Mouse (Mus musculus) embryo, embryonic 11 days (tissue): ENCODE data around the gene Braf.
"Not testable (repeated sequence)": the region's sequence is repeated elsewhere in the genome, so short reads cannot be mapped to it uniquely, and the experiment has no call there.

ENCODE experiments used
- DNase-seq: peaks from one replicate; pipeline ENCODE4 v3.0.0-alpha.2; 2015

Braf gene

DNA sequence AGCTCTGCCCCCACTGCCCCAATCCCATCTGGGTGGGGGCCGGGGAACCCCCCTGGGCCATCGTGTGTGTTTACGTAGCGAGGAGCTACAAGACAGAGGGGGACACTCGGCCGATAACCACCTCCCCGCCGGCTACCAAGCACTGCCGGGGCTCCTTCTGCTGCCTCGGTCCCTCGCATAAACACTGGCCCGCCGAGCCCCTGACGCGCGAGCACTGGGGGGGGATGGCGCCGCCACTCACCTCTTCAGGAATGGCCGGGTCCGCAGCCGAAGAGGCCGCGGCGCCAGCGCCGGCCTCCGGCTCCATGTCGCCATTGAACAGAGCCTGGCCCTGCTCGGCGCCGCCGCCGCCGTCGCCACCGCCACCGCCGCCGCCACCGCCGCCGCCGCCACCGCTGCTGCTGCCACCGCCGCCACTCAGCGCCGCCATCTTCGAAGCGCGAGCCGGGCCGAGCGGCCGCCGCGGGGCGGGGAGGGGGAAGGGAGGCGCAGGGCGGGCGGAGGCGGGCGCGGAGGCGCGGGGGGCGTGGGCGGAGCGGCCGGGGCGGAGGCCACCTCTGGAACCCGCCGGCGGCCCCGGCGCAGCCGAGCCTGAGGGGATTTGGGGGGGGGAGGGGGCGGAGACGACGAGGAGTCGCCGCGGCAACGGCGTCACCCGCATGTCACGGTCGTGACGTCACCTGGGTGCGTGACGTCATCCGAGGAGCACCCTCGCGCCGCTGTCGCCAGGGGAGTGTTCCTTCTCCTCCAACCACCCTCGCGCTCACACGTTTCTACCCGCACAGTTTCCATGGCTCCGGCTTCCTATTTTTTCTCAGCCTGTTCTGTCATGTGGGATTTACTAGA is at the start of gene Braf:
Gene Braf (minus strand): TSS at position 598 of the 846 bp plus-strand sequence.
- DNase-seq, result peak; percentile 93

DNA sequence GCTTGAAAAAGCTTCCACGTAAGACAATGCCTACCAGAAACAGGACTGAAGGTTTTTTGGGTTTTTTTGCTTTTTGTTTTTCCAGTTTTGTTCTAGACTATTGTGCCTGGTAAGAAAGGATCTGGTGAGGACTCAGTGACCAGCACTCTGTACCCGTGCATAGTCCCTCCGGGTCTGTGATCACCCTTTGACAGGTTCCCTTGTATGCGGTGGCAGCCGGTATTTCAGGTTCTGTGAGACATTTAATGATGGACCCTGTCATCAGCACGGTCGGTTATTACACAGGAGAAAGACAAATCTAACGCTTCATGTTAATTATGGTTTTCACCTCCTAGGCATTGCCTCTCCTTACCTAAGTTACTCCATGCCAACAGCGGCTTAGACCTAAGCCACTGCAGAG is 49.8 kb upstream of the Braf start:
- no peak for DNase-seq

DNA sequence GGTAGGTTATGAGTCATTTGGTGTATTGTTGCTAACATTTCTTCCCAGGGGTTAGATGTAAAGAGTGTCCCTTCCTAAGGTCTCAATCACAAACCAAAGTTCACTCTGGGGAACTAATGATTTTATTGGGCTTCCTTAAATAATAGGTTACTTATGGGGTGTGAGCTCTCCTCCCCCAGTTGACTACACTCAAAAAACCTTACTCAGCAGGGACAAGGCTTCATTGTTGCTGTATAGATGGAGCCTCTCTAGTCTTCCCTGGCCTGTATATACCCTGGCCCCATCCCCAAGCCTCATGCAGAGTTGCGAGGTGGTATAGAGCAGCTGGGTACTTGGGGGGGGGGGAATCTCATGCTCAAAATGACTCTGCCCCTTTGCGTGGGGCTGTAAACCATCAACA is 32.0 kb upstream of the Braf start:
- no peak for DNase-seq

- peak; percentile 32 for DNase-seq
These were observed 24.6 kb upstream of the Braf start for GRCm38 (mm10) chr6:39749881-39750280.

GRCm38 (mm10) chr6:39747094-39747493 is 21.8 kb upstream of the Braf start:
- peak; percentile 16 for DNase-seq

GRCm38 (mm10) chr6:39745456-39745855 is 20.2 kb upstream of the Braf start:
- no peak for DNase-seq

- not testable (repeated sequence) for DNase-seq
These were observed 14.4 kb upstream of the Braf start for GRCm38 (mm10) chr6:39739698-39740097.

DNA sequence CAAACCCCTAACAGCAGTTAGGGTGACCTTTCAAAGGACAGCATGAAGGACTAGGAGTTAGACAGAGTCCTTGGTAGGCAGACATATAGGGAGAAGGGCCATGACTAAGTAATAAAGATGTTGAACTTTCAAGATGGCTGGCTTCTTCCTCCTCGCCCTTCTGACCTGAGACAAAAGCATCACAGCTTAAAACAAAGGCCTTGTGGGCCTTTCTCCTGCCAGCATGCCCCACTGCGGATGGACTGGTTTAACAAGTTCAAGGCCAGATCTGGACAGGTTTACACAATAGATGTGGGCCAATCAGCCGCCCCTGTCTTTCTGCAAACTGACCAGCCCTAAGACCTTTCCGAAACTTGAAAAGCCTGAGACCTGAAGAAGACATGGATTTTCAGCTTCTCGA is 2.8 kb upstream of the Braf start:
- no peak for DNase-seq

GRCm38 (mm10) chr6:39726149-39726548 is 886 bp upstream of the Braf start:
- no peak for DNase-seq

GRCm38 (mm10) chr6:39724542-39724865 is 759 bp downstream of the Braf start:
- DNase-seq, result peak; percentile 57

GRCm38 (mm10) chr6:39724071-39724470 is 1.2 kb downstream of the Braf start:
- DNase-seq, result no peak

GRCm38 (mm10) chr6:39718567-39718966 is 6.7 kb downstream of the Braf start:
- no peak for DNase-seq

- DNase-seq, result no peak
These were observed 8.2 kb downstream of the Braf start for GRCm38 (mm10) chr6:39717049-39717448.

GRCm38 (mm10) chr6:39714341-39714740 is 10.9 kb downstream of the Braf start:
- DNase-seq, result no peak

- DNase-seq, result no peak
These were observed 11.9 kb downstream of the Braf start for GRCm38 (mm10) chr6:39713399-39713798.

DNA sequence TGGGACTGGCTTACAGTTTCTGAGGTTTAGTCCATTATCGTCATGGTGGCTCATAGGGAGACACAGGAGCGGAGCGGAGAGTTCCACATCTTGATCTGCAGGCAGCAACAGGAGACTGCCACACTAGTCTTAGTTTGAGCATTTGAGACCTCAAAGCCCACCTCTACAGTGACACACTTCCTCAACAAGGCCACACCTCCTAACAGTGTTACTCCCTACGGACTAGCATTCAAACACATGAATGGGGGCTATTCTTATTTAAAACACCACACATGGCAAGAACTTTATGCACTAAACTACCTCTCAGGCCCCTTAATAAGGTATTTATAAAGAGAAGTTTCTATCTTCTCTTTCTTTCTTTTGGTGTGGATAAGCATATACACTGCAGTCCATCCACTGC is 19.6 kb downstream of the Braf start:
- no peak for DNase-seq

GRCm38 (mm10) chr6:39693126-39693525 is 32.1 kb downstream of the Braf start:
- no peak for DNase-seq

- DNase-seq, result not testable (repeated sequence)
These were observed 38.4 kb downstream of the Braf start for GRCm38 (mm10) chr6:39686839-39687238.

DNA sequence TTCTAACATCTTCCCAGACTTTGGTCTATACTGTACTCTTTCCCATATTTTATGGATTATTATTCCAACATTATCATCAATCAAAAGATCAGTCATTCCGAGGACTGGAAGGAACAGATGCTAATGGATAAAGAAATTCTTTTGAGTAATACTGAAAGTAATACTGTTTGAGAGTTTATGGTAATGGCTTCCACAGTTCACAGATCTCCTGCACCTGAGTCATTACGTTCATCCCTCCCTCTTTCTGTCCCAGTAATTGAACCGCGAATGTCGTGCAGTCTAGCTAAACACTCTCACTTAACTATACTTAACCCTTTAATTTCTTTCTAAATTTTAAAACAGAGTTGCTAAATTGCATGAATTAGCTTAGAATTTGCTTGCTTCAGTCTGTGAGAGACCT is 43.5 kb downstream of the Braf start:
- DNase-seq, result no peak

GRCm38 (mm10) chr6:39680524-39680923 is 44.7 kb downstream of the Braf start:
- DNase-seq, result no peak

DNA sequence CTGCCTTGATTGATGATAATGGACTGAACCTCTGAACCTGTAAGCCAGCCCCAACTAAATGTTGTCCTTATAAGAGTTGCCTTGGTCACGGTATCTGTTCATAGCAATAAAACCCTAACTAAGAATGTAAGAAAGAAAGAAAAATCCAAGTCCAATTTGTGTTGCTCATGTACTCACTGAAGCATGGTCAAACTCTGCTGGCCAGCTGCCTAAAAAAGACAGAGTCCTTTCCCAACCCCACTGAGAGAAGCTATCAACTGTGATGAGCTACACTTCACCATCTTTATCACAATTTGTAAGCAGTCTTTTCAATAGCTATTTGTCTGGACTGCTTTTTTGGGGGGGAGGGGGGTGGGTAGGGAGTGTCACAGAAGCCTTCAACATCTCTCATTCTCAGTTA is 47.0 kb downstream of the Braf start:
- DNase-seq, result no peak

DNA sequence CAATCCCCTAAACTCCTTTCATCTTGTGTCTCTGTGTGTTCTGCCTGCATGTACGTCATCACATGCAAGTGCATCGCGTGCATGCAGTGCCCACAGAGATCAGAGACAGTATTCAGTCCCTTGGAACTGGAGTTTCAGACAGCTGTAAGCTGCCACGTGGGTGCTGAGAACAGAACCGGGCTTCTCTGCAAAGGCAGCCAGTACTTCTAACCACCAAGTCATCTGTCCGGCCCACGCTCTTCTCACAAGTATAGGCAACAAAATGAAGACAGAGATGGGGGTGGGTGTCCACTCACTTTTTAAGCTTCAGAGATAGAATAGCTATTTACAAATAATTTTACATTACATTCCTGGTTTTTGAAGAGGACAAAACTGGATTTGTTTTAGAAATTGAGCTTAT is 50.2 kb downstream of the Braf start:
- no peak for DNase-seq

GRCm38 (mm10) chr6:39611296-39611695 is 114.0 kb downstream of the Braf start:
- no peak for DNase-seq

- no peak for DNase-seq
These were observed 115.1 kb downstream of the Braf start for GRCm38 (mm10) chr6:39610207-39610606.

GRCm38 (mm10) chr6:39607365-39607764 is 117.9 kb downstream of the Braf start:
- no peak for DNase-seq
